Mouse (Mus musculus): ENCODE measurements at regions not wholly inside any gene's neighbourhood (a gene's known extent, or its start where the extent isn't known, plus 50 kb on each side); places are given as distances from the start of the nearest gene placed in this dataset.

DNA sequence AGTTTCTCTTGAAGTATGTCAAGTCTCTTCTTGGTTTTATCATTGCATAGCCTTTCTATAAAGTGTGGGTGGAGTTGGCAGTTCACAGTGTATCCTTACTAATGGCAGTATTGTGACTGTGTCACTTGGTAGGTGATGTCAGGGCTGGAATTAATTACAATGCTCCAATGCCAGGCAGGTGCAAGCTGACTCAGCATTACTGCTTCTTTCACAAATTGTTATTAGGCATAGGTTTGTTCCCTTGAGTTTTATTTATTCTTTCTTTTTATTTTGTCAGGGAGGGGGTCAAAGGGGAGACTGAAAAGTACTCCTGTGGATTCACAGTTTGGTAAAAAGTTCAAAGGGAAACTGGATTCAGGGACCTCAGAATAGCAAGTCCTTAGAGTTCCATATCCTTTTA is 119.6 kb upstream of the Rbms1 start:
- Histone ChIP-seq H3K4me2 (ENCODE audit: low read depth) (no peak overlapping the region), H3K36me3 (replicated peaks; ENCODE audit: control insufficient read depth, insufficient read depth, low read depth) (no peaks in the 10 kb centered on the region), H3K27me3 (ENCODE audit: control insufficient read depth, insufficient read depth, low read length) (no peaks in the 10 kb centered on the region), H3K27ac (no peak overlapping the region), H3K9ac (replicated peaks) (no peak overlapping the region), H3K4me1 (replicated peaks; ENCODE audit: control insufficient read depth in 2 of 2, insufficient read depth in 2 of 2, low read length in 1 of 2) (no peaks in the 10 kb centered on the region), H3K4me3 (ENCODE audit: insufficient read depth in 1 of 2, low read depth in 2 of 2, low read length in 2 of 2) (no peak overlapping the region), H3K9me3 (ENCODE audit: control insufficient read depth, low read length) (no peaks in the 10 kb centered on the region)
- no peak for ATAC-seq (ENCODE audit: insufficient read depth)
- TF ChIP-seq EP300 (IDR thresholded peaks at IDR 0.05; ENCODE audit: low read depth) (no peak), CTCF (IDR thresholded peaks at IDR 0.05; ENCODE audit: low read depth) (no peak)
- DNase-seq (ENCODE audit: low read depth in 3 of 3, low spot score in 3 of 3) = no peak

- ATAC-seq (ENCODE audit: insufficient read depth) = no peak
- WGBS (ENCODE audit: insufficient replicate concordance) = 39% methylated on average over 4 of the region's 4 CpGs
- no peaks in the 10 kb centered on the region for H3K27me3 ChIP-seq (ENCODE audit: control insufficient read depth, insufficient read depth, low read length)
These were observed 117.0 kb upstream of the Rbms1 start for GRCm38 (mm10) chr2:61080006-61080405.

GRCm38 (mm10) chr2:61071025-61071424 is 108.0 kb upstream of the Rbms1 start:
- ATAC-seq (ENCODE audit: insufficient read depth) (no peak), DNase-seq (ENCODE audit: low read depth in 3 of 3, low spot score in 3 of 3) (no peak)
- 7% methylated on average over 3 of the region's 3 CpGs for WGBS (ENCODE audit: insufficient replicate concordance)
- Histone ChIP-seq H3K4me2 (ENCODE audit: low read depth) (no peak overlapping the region), H3K27ac (no peak overlapping the region), H3K9ac (replicated peaks) (no peak overlapping the region), H3K4me1 (replicated peaks; ENCODE audit: control insufficient read depth in 2 of 2, insufficient read depth in 2 of 2, low read length in 1 of 2) (no peaks in the 10 kb centered on the region; a peak in 1 of 4 replicates), H3K27me3 (ENCODE audit: control insufficient read depth, insufficient read depth, low read length) (no peaks in the 10 kb centered on the region), H3K9me3 (ENCODE audit: control insufficient read depth, low read length) (no peaks in the 10 kb centered on the region), H3K36me3 (replicated peaks; ENCODE audit: control insufficient read depth, insufficient read depth, low read depth) (no peaks in the 10 kb centered on the region), H3K4me3 (ENCODE audit: insufficient read depth in 1 of 2, low read depth in 2 of 2, low read length in 2 of 2) (no peak overlapping the region)
- TF ChIP-seq EP300 (IDR thresholded peaks at IDR 0.05; ENCODE audit: low read depth) = no peak
- no peak for TF ChIP-seq CTCF (IDR thresholded peaks at IDR 0.05; ENCODE audit: low read depth)

More at GRCm38 (mm10) chr2:61080006-61080405, 117.0 kb upstream of the Rbms1 start:
- no peaks in the 10 kb centered on the region for H3K4me1 ChIP-seq (replicated peaks; ENCODE audit: control insufficient read depth in 2 of 2, insufficient read depth in 2 of 2, low read length in 1 of 2)
- H3K4me3 ChIP-seq (ENCODE audit: insufficient read depth in 1 of 2, low read depth in 2 of 2, low read length in 2 of 2) = no peak overlapping the region
- no peaks in the 10 kb centered on the region for H3K9me3 ChIP-seq (ENCODE audit: control insufficient read depth, low read length)
- DNase-seq (ENCODE audit: low read depth in 3 of 3, low spot score in 3 of 3) = no peak
- H3K4me2 ChIP-seq (ENCODE audit: low read depth) = no peak overlapping the region
- H3K9ac ChIP-seq (replicated peaks) = no peak overlapping the region
- H3K36me3 ChIP-seq (replicated peaks; ENCODE audit: control insufficient read depth, insufficient read depth, low read depth) = no peaks in the 10 kb centered on the region
- TF ChIP-seq EP300 (IDR thresholded peaks at IDR 0.05; ENCODE audit: low read depth) (no peak), CTCF (IDR thresholded peaks at IDR 0.05; ENCODE audit: low read depth) (no peak)
- no peak overlapping the region for H3K27ac ChIP-seq

DNA sequence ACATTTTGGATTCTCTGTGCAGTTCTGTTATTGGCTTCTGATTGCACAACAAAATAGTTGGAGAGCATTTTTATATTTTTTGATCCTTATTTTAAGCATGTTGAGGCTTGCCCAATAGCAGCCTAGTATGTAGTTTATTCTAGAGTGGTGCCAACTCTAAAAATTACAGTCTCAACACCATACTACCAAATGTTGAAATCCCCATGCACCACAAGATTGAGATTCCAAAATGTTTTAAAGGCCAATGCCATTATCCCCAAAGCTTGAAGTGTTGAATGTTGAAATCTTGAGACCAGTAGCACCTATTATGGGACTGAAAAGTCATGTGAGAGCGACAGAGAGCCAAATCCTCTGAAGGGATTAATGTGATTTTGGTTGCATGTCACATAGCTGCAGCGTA is 104.9 kb upstream of the Rbms1 start:
- no peak overlapping the region for H3K4me3 ChIP-seq (ENCODE audit: insufficient read depth in 1 of 2, low read depth in 2 of 2, low read length in 2 of 2)
- ATAC-seq (ENCODE audit: insufficient read depth) = no peak
- no peaks in the 10 kb centered on the region for H3K9me3 ChIP-seq (ENCODE audit: control insufficient read depth, low read length)
- H3K4me2 ChIP-seq (ENCODE audit: low read depth) = no peak overlapping the region
- H3K9ac ChIP-seq (replicated peaks) = no peak overlapping the region
- TF ChIP-seq CTCF (IDR thresholded peaks at IDR 0.05; ENCODE audit: low read depth) (no peak), EP300 (IDR thresholded peaks at IDR 0.05; ENCODE audit: low read depth) (no peak)
- H3K36me3 ChIP-seq (replicated peaks; ENCODE audit: control insufficient read depth, insufficient read depth, low read depth) = no peaks in the 10 kb centered on the region
- H3K4me1 ChIP-seq (replicated peaks; ENCODE audit: control insufficient read depth in 2 of 2, insufficient read depth in 2 of 2, low read length in 1 of 2) = no peaks in the 10 kb centered on the region; a peak in 1 of 4 replicates
- WGBS (ENCODE audit: insufficient replicate concordance) = 66% methylated on average over 2 of the region's 2 CpGs
- no peak overlapping the region for H3K27ac ChIP-seq
- DNase-seq (ENCODE audit: low read depth in 3 of 3, low spot score in 3 of 3) = no peak
- H3K27me3 ChIP-seq (ENCODE audit: control insufficient read depth, insufficient read depth, low read length) = no peaks in the 10 kb centered on the region

- Histone ChIP-seq H3K9me3 (ENCODE audit: control insufficient read depth, low read length) (no peaks in the 10 kb centered on the region), H3K4me2 (ENCODE audit: low read depth) (no peak overlapping the region), H3K27me3 (ENCODE audit: control insufficient read depth, insufficient read depth, low read length) (no peaks in the 10 kb centered on the region), H3K4me3 (ENCODE audit: insufficient read depth in 1 of 2, low read depth in 2 of 2, low read length in 2 of 2) (no peak overlapping the region), H3K27ac (no peak overlapping the region), H3K4me1 (replicated peaks; ENCODE audit: control insufficient read depth in 2 of 2, insufficient read depth in 2 of 2, low read length in 1 of 2) (no peaks in the 10 kb centered on the region; a peak in 1 of 4 replicates), H3K9ac (replicated peaks) (no peak overlapping the region), H3K36me3 (replicated peaks; ENCODE audit: control insufficient read depth, insufficient read depth, low read depth) (no peaks in the 10 kb centered on the region)
- DNase-seq (ENCODE audit: low read depth in 3 of 3, low spot score in 3 of 3) (no peak), ATAC-seq (ENCODE audit: insufficient read depth) (no peak)
- TF ChIP-seq EP300 (IDR thresholded peaks at IDR 0.05; ENCODE audit: low read depth) = no peak
- 37% methylated on average over 2 of the region's 2 CpGs for WGBS (ENCODE audit: insufficient replicate concordance)
These were observed 99.1 kb upstream of the Rbms1 start for GRCm38 (mm10) chr2:61062125-61062524.
